Mouse (Mus musculus) midbrain, embryonic 10.5 days (tissue): ENCODE measurements around the gene Lipe. TPM values are rescaled to one million over a fixed set of nuclear protein-coding genes. Genes with fewer than 3 reads are reported as not detected.
"Not testable (repeated sequence)": the region's sequence is repeated elsewhere in the genome, so short reads cannot be mapped to it uniquely, and the experiment has no call there.

Source experiments
- DNase-seq: peaks from one replicate; pipeline ENCODE4 v3.0.0-alpha.2; 2017; ENCODE audit warnings: low spot score
- H3K27ac ChIP-seq: fragments of 300-500 bp; sonication (generic); replicated peaks from 2 replicates; pipeline ENCODE4 v1.5.1; 2016; ENCODE audit warnings: mild to moderate bottlenecking
- H3K27me3 ChIP-seq: fragments of 300-500 bp; sonication (generic); 2 replicates; pipeline ENCODE4 v1.6.1; 2016; ENCODE audit warnings: low read depth, mild to moderate bottlenecking; ENCODE audit not compliant: poor library complexity, severe bottlenecking
- H3K36me3 ChIP-seq: fragments of 300-500 bp; sonication (generic); 2 replicates; pipeline ENCODE4 v1.6.1; 2016; ENCODE audit warnings: mild to moderate bottlenecking, moderate library complexity
- H3K4me1 ChIP-seq: fragments of 300-500 bp; sonication (generic); 2 replicates; pipeline ENCODE4 v1.6.1; 2016
- H3K4me3 ChIP-seq: fragments of 300-500 bp; sonication (generic); 2 replicates; pipeline ENCODE4 v1.5.1; 2016; ENCODE audit warnings: mild to moderate bottlenecking, moderate library complexity
- H3K9me3 ChIP-seq: fragments of 300-500 bp; sonication (generic); replicated peaks from 2 replicates; pipeline ENCODE4 v1.6.1; 2016; ENCODE audit warnings: mild to moderate bottlenecking
- WGBS: fragments of 180-500 bp; shearing (Covaris S2); methylation state at CpG from one replicate; pipeline ENCODE4 v1.1.7; 2016; 5-methylcytosine and 5-hydroxymethylcytosine counted together
- polyA plus RNA-seq: library from polyadenylated mRNA; unstranded; fragments of >200 nt; fragmentation: Nextera tagmentation; extraction: Ambion mirVana; gene quantifications from 2 replicates; pipeline ENCODE4 v1.2.1, GENCODE M21; 2016

Lipe gene
- polyA plus RNA-seq, 1 experiment from 2014 or later: 4.7 TPM

DNA sequence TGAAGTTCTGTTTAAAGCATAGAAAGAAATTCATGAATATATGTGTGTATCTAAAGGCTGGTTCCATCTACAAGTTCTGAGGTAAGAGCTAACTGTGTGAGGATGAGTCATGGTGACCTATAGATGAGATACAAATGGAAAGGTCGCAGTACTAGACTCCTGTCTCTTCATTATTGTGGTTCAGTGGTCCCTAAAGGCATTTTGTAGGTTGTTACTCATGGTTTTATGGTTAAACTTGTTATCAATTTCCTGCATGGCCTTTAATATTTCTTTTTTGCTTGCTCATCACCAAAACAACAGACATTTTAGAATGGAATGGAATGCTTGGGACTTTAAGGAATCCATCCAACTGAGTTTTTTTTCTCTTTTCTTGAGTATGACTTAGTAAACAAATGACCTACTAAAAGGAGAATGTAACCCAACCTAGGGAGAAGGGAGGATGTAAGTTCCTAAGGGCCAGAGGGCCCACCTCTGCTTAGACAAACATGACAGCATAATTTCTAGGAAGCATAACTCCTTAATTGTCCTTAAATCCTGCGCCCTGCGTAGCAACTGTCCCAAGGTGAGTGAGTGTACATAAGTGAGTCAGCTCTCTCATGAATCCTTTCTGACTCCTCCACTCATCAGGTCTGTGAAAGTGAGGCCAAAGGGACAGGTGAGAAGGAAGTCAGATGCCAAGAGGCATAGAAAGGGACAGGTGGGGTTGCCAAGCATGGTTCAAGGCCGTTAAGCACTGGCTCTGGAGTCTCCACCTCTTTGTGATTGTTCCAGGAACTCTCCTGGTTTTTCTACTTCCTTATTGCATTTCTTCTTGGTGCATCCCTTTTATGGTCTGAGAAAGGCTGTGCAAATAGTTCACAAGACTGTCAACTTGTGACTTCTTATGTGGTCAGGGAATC lies 31.6 kb upstream of the Lipe start:
- no peak overlapping the region for H3K4me3 ChIP-seq
- H3K36me3 ChIP-seq: no peaks in the 10 kb centered on the region
- WGBS: 89% methylated on average over 4 of the region's 4 CpGs
- H3K27me3 ChIP-seq: no peaks in the 10 kb centered on the region
- no peak for DNase-seq
- H3K4me1 ChIP-seq: peaks cover 15% of the 10 kb centered on the region
- no peaks in the 10 kb centered on the region for H3K9me3 ChIP-seq
- H3K27ac ChIP-seq: no peak overlapping the region

DNA sequence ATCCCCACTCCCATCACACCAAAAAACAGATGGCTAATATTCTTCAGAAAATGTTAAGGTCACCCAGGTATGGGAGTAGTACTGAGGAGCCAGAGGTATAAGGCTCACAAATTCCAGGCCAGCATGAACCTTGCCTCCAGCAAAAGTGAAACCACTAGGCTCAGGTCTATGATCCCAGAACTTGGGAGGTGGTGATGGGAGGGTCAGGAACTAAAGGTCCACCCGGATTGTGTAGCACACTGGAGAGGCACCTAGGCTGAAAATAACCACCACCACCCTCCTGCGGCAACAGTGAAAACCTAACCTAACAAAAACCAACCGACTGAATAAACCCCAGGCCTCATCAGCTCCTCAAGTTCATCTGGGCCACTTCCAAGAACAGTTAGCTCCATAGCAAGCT lies 29.8 kb upstream of the Lipe start:
- WGBS: 88% methylated on average over 3 of the region's 3 CpGs
- Histone ChIP-seq H3K27me3 (peaks cover 3% of the 10 kb centered on the region; the same call in 1 of the 2 replicates), H3K36me3 (no peaks in the 10 kb centered on the region), H3K27ac (no peak overlapping the region), H3K4me1 (peaks cover 7% of the 10 kb centered on the region), H3K4me3 (no peak overlapping the region), H3K9me3 (no peaks in the 10 kb centered on the region)
- no peak for DNase-seq

DNA sequence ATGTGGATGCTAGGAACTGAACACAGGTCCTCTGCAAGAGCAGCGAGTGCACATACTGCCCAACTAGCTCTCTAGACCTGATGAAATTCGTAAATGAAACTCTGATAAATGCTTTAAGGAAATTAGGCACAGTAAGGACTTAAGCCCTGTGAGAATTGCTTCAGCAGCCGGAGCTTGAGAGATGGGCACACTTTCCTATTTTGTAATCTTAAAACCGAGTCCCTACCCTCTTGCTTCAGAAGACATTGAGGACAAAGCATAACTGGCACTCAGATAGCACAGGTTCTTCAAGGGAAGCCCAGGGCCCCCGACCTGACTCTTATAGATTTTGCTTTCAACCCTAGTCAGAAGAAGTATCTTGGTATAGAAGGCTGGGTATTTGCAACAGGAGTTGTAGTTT lies 28.6 kb upstream of the Lipe start:
- Histone ChIP-seq H3K9me3 (no peaks in the 10 kb centered on the region), H3K27me3 (peaks cover 14% of the 10 kb centered on the region), H3K27ac (no peak overlapping the region), H3K4me1 (0 out of 2 replicates have a peak, but pooled peaks cover 6% of the 10 kb centered on the region), H3K36me3 (no peaks in the 10 kb centered on the region), H3K4me3 (no peak overlapping the region)
- DNase-seq: no peak
- WGBS: 85% methylated on average over 5 of the region's 5 CpGs

DNA sequence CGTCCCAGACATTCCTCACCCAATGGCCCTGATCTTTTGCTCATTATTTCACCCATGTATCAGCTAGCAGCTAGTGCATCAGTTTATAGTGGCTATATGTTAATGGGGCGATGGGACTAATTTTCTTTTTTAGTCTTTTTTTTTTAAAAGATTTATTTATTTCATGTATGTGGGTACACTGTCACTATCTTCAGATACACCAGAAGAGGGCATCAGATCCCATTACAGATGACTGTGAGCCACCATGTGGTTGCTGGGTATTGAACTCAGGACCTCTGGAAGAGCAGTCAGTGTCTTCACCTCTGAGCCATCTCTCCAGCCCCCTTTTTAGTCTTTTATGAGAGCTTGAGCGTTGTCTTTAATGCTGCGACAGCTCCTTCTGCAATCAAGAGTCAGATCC lies 27.9 kb upstream of the Lipe start:
- WGBS: 91% methylated on average over 4 of the region's 4 CpGs
- not testable (repeated sequence) for DNase-seq, H3K9me3 ChIP-seq, H3K4me1 ChIP-seq, H3K4me3 ChIP-seq, H3K36me3 ChIP-seq, H3K27ac ChIP-seq
- H3K27me3 ChIP-seq: peaks cover 21% of the 10 kb centered on the region

DNA sequence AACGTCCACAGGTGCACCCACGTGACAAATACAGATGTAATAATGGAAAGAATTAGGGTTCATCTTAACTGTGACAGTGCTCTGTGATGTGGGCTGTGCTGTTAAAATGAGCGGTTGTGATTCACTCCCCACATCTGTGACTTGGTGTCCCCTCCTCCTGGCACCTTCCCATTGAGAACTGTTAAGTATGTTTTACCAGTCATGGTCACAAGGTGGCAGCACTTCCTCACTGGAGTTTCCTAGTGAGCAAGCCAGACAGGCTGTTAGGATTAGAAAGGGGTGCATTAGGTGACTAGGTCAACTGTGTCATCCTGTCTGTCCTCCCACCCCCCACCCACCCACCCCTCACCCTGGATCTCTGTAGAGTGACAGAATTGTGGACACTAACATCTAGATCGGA lies 25.9 kb upstream of the Lipe start:
- H3K36me3 ChIP-seq: no peaks in the 10 kb centered on the region
- WGBS: 37% methylated on average over 4 of the region's 4 CpGs
- no peak overlapping the region for H3K27ac ChIP-seq
- H3K27me3 ChIP-seq: peaks cover 21% of the 10 kb centered on the region
- peak; percentile 71 for DNase-seq
- H3K9me3 ChIP-seq: no peaks in the 10 kb centered on the region
- H3K4me1 ChIP-seq: 0 out of 2 replicates have a peak, but pooled peaks cover 6% of the 10 kb centered on the region
- H3K4me3 ChIP-seq: no peak overlapping the region

DNA sequence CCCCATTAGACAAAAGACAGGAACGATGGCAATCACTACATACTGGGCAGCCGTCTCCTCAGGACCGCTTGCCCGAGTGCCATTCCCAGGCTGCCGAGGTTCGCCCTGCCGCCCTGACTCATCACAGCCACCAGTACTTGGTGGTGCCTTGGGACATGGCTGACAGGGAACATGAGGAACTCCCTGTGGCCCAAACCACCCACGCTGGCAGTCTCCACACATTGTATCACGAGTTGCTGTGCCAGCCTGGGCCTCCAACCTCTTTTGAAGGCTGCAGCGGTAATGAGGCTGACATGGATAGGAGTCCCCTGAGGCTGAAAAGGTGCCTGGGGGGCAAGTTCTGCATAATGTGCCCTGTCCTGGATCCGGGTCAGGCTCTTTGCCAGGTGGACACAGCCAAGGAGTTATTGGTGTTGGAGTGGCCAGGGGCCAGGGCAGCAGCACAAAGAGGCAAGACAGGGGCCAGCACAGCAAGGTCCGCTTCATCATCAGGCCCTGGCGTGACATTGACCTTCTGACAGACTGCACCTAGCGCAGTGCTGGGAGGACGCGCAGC lies 23.9 kb upstream of the Lipe start:
- WGBS: 70% methylated on average over 16 of the region's 16 CpGs
- no peak for DNase-seq
- no peak overlapping the region for H3K4me3 ChIP-seq

DNA sequence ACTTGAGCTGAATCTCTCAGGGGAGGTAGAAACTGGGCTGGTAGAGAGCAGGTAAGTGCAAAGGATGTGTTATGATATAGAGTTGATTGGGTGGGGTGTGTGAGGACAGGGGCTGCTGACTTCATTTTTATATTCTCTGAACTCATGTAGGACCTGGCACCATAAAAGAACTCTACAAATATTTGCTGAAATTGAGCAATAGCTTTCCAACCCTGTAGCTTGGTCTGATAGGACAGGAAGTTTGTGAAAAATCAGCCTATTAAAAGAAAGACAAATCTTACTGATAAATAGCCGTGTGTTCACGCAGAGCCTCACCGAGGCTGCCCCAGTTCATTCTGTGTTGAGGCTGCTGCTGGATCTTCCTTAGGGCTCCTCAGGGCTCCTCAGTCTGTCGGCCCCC lies 21.4 kb upstream of the Lipe start:
- Histone ChIP-seq H3K4me1 (0 out of 2 replicates have a peak, but pooled peaks cover 6% of the 10 kb centered on the region), H3K36me3 (no peaks in the 10 kb centered on the region), H3K4me3 (no peak overlapping the region), H3K27me3 (peaks cover 21% of the 10 kb centered on the region), H3K9me3 (no peaks in the 10 kb centered on the region), H3K27ac (no peak overlapping the region)
- DNase-seq: no peak
- WGBS: 88% methylated on average over 4 of the region's 4 CpGs

More for the DNA sequence above, 23.9 kb upstream of the Lipe start:
- peaks cover 21% of the 10 kb centered on the region for H3K27me3 ChIP-seq
- 0 out of 2 replicates have a peak, but pooled peaks cover 6% of the 10 kb centered on the region for H3K4me1 ChIP-seq
- no peaks in the 10 kb centered on the region for H3K9me3 ChIP-seq
- H3K36me3 ChIP-seq: no peaks in the 10 kb centered on the region
- no peak overlapping the region for H3K27ac ChIP-seq

DNA sequence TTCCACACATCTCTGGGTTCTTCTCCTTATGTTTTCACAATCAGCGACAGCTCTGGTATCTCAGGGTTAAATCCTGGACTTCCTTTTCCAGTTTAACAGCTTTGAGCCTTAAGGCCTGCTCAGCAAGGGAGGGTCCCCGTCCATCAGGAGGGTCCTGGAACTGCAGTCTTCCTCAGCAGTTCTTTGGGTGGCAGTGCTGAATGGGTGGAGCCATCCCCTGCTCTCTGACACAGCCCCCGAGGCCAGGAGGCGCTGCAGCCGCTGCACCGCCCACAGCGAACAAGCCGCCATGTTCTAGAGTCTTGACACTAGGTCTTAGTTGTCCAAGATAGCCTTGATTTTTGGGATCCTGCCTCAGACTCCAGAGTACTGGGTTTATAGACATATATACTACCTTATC lies 21.0 kb upstream of the Lipe start:
- Histone ChIP-seq H3K4me1 (0 out of 2 replicates have a peak, but pooled peaks cover 6% of the 10 kb centered on the region), H3K4me3 (no peak overlapping the region), H3K9me3 (no peaks in the 10 kb centered on the region), H3K27ac (no peak overlapping the region), H3K27me3 (peaks cover 21% of the 10 kb centered on the region), H3K36me3 (no peaks in the 10 kb centered on the region)
- WGBS: 85% methylated on average over 8 of the region's 8 CpGs
- no peak for DNase-seq

DNA sequence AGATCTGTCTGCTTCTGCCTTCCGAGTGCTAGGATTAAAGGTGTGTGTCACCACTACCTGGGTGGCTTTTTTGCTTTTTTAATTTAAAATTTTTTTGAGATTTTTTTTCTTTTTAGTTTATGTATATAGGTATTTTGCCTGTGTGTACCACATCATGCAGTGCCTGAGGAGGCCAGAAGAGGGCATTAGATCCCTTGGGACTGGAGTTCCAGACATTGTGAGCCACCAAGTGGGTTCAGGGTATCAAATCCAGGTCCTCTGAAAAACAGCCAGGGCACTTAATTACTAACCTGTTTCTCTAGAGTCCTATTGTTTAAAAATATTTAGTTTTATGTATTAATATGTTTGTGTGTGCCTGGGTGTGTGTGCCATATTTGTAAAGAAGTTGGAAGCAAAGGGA lies 19.1 kb upstream of the Lipe start:
- H3K9me3 ChIP-seq: no peaks in the 10 kb centered on the region
- peaks cover 6% of the 10 kb centered on the region; the same call in 1 of the 2 replicates for H3K4me1 ChIP-seq
- peaks cover 12% of the 10 kb centered on the region for H3K27me3 ChIP-seq
- no peak overlapping the region for H3K4me3 ChIP-seq
- WGBS: 73% methylated on average over 1 of the region's 1 CpGs
- no peak overlapping the region for H3K27ac ChIP-seq
- H3K36me3 ChIP-seq: no peaks in the 10 kb centered on the region
- no peak for DNase-seq

DNA sequence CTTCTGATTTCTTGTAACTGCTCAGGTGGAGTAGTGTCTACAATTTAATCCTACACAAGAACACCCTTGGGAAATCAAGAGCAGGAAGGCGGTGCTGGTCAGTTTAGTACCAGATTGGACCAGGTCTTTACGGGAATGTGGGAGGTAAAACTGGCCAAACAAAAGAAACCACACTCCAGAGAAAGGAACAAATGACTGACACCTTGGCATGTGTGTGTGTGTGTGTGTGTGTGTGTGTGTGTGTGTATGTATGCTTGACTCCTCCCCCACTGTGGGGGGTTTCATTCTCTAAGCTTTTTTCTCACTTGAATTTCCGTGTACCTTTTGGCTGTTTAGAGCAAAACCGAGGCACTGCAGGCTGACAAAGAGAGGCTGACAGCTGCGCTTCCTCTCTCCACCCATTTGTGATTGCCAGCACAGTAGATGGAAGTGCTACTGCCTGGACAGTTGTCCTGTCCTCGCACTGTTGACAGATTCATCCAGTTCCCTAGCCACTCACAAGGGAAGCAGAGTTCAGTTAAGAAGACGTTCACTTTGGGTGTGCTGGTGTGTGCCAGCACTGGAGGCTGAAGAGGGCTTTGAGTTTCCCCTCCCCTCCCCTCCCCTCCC lies 14.4 kb upstream of the Lipe start, which contains the start of gene Cxcl17:
TSS of gene Cxcl17 (minus strand) at position 54 of the 609 bp plus-strand sequence.
- H3K4me1 ChIP-seq: peaks cover 4% of the 10 kb centered on the region; the same call in 1 of the 2 replicates
- DNase-seq: no peak
- WGBS: 58% methylated on average over 7 of the region's 7 CpGs
- no peaks in the 10 kb centered on the region for H3K27me3 ChIP-seq
- no peak within 1 kb of the TSS for H3K27ac ChIP-seq
- H3K36me3 ChIP-seq: no peaks in the 10 kb centered on the region
- H3K4me3 ChIP-seq: no peak within 1 kb of the TSS
- H3K9me3 ChIP-seq: no peaks in the 10 kb centered on the region

DNA sequence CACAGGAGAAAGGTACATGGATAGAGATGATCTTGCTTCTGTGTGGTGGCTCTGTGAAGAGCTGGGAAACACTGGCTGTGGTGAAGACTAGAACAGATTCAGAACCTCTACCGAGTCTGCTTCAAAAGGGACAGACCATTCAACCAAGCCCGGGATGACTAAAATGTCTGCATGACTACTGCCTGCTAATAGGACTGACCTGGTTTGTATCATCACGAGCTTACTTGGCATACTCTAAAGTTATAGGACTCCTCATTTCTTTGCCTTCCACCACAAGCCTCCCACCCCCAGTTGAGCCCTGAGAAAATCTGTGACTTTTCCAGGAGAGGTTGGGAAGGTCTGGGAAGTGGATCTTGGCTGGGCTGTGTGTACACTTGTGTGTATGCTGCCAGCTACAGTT lies 13.4 kb upstream of the Lipe start:
- 83% methylated on average over 3 of the region's 3 CpGs for WGBS
- H3K4me1 ChIP-seq: peaks cover 4% of the 10 kb centered on the region; the same call in 1 of the 2 replicates
- no peaks in the 10 kb centered on the region for H3K36me3 ChIP-seq
- H3K9me3 ChIP-seq: no peaks in the 10 kb centered on the region
- H3K4me3 ChIP-seq: no peak overlapping the region
- no peaks in the 10 kb centered on the region for H3K27me3 ChIP-seq
- no peak for DNase-seq
- no peak overlapping the region for H3K27ac ChIP-seq

DNA sequence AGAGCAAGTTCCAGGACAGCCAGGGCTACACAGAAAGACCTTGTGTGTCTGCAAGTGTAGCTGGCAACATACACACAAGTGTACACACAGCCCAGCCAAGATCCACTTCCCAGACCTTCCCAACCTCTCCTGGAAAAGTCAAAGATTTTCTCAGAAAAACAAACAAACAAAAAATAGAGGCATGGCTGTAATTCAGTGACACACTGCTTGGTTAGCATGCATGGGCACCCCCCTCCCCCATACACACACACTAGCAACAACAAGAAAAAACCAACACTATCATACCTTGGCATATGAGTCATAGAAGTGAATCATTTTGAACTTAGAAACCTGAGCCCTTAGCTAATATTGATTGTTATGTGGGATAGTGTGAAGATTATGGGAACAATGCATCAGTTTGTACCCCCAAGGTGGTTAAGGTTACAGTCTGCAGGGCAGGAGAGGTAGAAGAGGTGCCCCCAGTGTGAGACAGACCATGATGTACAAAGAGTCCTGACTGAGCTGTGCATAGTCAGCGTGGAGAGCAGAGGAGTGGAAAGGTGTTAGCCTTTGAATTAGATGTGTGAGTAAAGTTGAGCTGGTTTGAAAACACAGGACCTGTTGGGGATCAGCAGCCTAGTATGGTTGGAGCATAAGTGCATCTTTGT lies 12.6 kb upstream of the Lipe start:
- Histone ChIP-seq H3K27ac (no peak overlapping the region), H3K27me3 (no peaks in the 10 kb centered on the region), H3K4me1 (peaks cover 4% of the 10 kb centered on the region; the same call in 1 of the 2 replicates), H3K9me3 (no peaks in the 10 kb centered on the region), H3K4me3 (no peak overlapping the region), H3K36me3 (no peaks in the 10 kb centered on the region)
- no peak for DNase-seq
- 85% methylated on average over 1 of the region's 1 CpGs for WGBS
